Mouse (Mus musculus) cortical plate, adult 2 months (tissue): ENCODE measurements around the gene Chrm1.

Experiments used
- CTCF ChIP-seq: fragments of 200-500 bp; IDR thresholded peaks from 2 replicates; pipeline ENCODE4 v1.5.1; 2011; ENCODE audit warnings: mild to moderate bottlenecking, control low read depth, low read length; ENCODE audit not compliant: insufficient read depth; ENCODE audit errors: extremely low read depth
- POLR2A ChIP-seq: fragments of 200-500 bp; IDR thresholded peaks from 2 replicates; pipeline ENCODE4 v1.6.1; 2011; ENCODE audit warnings: mild to moderate bottlenecking, low read length, control low read depth; ENCODE audit not compliant: insufficient read depth; ENCODE audit errors: extremely low read depth

GRCm38 (mm10) chr19:8706930-8707329 lies 43.3 kb downstream of the Chrm1 start:
- no peak for TF ChIP-seq CTCF
- no peak for TF ChIP-seq POLR2A
